Mouse (Mus musculus) liver, adult 2 months (tissue): ENCODE measurements around the gene Lep. TPM values are rescaled to one million over a fixed set of nuclear protein-coding genes. Genes with fewer than 3 reads are reported as not detected.

Experiments
- DNase-seq: peaks from one replicate; pipeline ENCODE4 v3.0.0-alpha.2; 2011; ENCODE audit warnings: low read depth, low spot score; ENCODE audit errors: extremely low read depth
- H3K27ac ChIP-seq: fragments of 200-500 bp; replicated peaks from 2 replicates; pipeline ENCODE4 v1.5.1; 2012; ENCODE audit warnings: low read depth, mild to moderate bottlenecking, control low read depth, inconsistent platforms, low read length; ENCODE audit not compliant: insufficient read depth
- H3K27me3 ChIP-seq: fragments of 200-500 bp; 2 replicates; pipeline ENCODE4 v1.6.1; 2012; ENCODE audit warnings: mild to moderate bottlenecking, moderate library complexity, low read length, inconsistent platforms; ENCODE audit not compliant: control insufficient read depth, insufficient read depth
- H3K36me3 ChIP-seq: fragments of 200-500 bp; 2 replicates; pipeline ENCODE4 v1.6.1; 2012; ENCODE audit warnings: low read length, inconsistent platforms; ENCODE audit not compliant: control insufficient read depth, insufficient read depth
- H3K4me1 ChIP-seq: fragments of 200-500 bp; 2 replicates; pipeline ENCODE4 v1.6.1; 2011; ENCODE audit warnings: low read length; ENCODE audit not compliant: control insufficient read depth, insufficient read depth
- H3K4me3 ChIP-seq: fragments of 200-500 bp; 2 replicates; pipeline ENCODE4 v1.5.1; 2011; ENCODE audit warnings: low read depth, mild to moderate bottlenecking, control low read depth, low read length, moderate library complexity; ENCODE audit not compliant: insufficient read depth
- H3K79me2 ChIP-seq: fragments of 200-500 bp; 2 replicates; pipeline ENCODE4 v1.6.1; 2012; ENCODE audit warnings: inconsistent platforms, mild to moderate bottlenecking, low read length, moderate library complexity; ENCODE audit not compliant: control insufficient read depth, insufficient read depth
- H3K9ac ChIP-seq: fragments of 200-500 bp; 2 replicates; pipeline ENCODE4 v1.6.1; 2012; ENCODE audit warnings: low read depth, mild to moderate bottlenecking, control low read depth, inconsistent platforms, low read length
- CTCF ChIP-seq: fragments of 200-500 bp; IDR thresholded peaks from 2 replicates; pipeline ENCODE4 v1.5.1; 2011; ENCODE audit warnings: low read depth, low read length, control low read depth
- POLR2A ChIP-seq: fragments of 200-500 bp; IDR thresholded peaks from 2 replicates; pipeline ENCODE4 v1.6.1; 2011; ENCODE audit warnings: low read length, control low read depth; ENCODE audit not compliant: insufficient read depth; ENCODE audit errors: extremely low read depth
- WGBS: fragments of 180-500 bp; shearing (Covaris S2); methylation state at CpG from one replicate; pipeline ENCODE4 v1.1.7; 2018; 5-methylcytosine and 5-hydroxymethylcytosine counted together
- polyA plus RNA-seq: library from polyadenylated mRNA; depleted of rRNA; stranded (reverse); fragments of >200 nt; gene quantifications from 2 replicates; pipeline ENCODE4 v1.2.3, GENCODE M21; 2012
- total RNA-seq: library from RNA; depleted of rRNA; stranded (reverse); fragments of >200 nt; gene quantifications from 2 replicates; pipeline ENCODE4 v1.2.3, GENCODE M21; 2014

Lep gene
- total and polyA plus RNA-seq, 2 experiments, result under 0.01 TPM; not detected in 1

DNA sequence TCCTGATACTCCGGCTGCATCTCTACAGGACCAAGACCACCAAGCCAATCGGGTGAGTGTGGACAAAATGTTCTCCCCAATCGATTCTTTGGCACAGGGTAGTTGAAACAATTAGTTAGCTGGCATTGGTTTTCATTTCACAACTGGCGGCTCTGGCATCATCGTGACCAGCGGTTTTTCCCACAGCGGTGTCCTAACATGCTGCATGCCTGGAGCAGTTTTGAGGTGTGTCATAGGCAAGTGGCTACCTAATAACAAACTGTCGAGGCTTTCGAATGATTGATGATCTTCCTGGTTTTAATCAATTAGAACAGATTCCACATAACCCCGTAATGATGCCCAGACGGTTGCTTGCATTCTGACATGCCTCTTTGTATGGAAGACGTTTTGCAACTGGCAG lies 27.6 kb upstream of the Lep start:
- no peaks in the 10 kb centered on the region for H3K79me2 ChIP-seq
- H3K9ac ChIP-seq, result no peak overlapping the region
- no peak for DNase-seq
- H3K4me3 ChIP-seq, result no peak overlapping the region
- WGBS, result 90% methylated on average over 12 of the region's 12 CpGs
- H3K36me3 ChIP-seq, result no peaks in the 10 kb centered on the region
- H3K4me1 ChIP-seq, result no peaks in the 10 kb centered on the region
- TF ChIP-seq POLR2A, result no peak
- no peak for TF ChIP-seq CTCF
- H3K27me3 ChIP-seq, result peaks cover 2% of the 10 kb centered on the region; the same call in 1 of the 2 replicates
- H3K27ac ChIP-seq, result no peak overlapping the region

DNA sequence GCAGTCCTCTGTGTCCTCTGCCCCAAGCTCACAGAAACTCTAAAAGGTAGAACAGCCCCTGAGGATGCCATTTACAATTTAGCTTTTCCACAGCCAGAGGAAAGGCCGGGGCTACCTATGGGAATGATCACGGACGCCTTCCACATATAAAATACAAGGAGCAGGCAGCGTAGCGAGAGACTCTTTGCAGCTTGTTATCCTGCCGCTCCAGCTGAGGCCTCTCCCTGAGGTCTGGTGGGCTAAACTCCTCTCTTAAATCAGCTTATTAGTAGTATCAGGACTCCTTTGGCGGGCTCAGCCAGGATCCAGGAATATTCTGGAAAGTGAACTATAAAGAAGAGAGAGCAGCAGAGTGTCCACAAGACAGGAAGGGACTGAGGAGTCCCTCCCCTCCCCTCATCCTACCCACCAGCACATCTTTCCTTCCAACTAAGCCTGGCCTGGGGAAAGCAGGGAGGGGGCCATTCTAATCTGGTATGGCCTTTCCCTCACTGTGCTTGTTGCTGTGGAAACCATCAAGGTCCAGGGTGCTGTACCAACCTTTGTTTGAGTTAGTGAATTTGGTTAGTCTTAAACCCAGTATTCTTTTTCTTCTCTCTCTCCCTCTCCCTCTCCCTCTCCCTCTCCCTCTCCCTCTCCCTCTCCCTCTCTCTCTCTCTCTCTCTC lies 25.9 kb upstream of the Lep start:
- Histone ChIP-seq H3K79me2 (no peaks in the 10 kb centered on the region), H3K27me3 (no peaks in the 10 kb centered on the region), H3K4me1 (no peaks in the 10 kb centered on the region), H3K4me3 (no peak overlapping the region), H3K36me3 (no peaks in the 10 kb centered on the region), H3K27ac (no peak overlapping the region), H3K9ac (no peak overlapping the region)
- 90% methylated on average over 7 of the region's 7 CpGs for WGBS
- DNase-seq, result no peak
- TF ChIP-seq POLR2A, result no peak
- no peak for TF ChIP-seq CTCF

DNA sequence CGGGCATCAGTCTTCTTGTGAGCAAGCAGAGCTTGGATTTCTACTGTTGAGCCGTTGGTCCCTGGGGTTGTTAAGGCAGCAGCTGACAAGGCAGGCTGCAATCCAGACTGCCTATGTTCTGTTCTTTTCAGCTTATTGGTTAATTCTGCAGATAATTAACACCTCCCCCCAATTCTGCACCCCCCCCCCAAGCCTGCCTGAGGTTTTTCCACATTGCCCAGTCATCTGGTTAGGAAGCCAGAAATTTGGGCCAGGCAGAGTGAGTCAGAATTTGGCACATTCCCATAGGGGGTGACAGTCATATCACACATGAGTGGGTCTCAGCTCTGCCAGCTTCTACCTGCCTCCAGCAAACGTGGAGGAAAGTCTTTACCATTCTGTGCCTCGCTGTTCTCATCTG lies 23.3 kb upstream of the Lep start:
- Histone ChIP-seq H3K4me1 (no peaks in the 10 kb centered on the region), H3K27ac (no peak overlapping the region), H3K27me3 (no peaks in the 10 kb centered on the region), H3K4me3 (no peak overlapping the region), H3K36me3 (no peaks in the 10 kb centered on the region), H3K79me2 (no peaks in the 10 kb centered on the region), H3K9ac (no peak overlapping the region)
- TF ChIP-seq CTCF (no peak), POLR2A (no peak)
- DNase-seq, result no peak
- WGBS, result 51% methylated on average over 4 of the region's 4 CpGs

DNA sequence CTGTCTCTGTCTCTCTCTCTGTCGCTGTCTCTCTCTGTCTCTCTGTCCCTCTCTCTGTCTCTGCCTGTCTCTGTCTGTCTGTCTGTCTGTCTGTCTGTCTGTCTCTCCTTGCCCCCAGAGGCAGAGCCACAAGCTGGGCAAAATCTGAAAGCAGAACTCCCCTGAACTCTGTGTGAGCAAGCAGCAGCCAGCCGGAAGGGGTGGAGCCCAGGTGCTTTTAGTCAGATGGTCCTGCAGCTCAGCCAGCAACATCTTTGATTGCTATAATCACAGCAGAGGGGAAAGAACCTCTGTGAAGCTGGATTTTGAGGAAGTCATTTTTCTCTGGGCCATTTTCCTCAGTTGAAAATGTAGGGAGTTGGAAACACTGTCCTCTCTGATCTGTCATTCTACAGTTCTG lies 19.8 kb upstream of the Lep start:
- H3K4me3 ChIP-seq, result no peak overlapping the region
- H3K36me3 ChIP-seq, result no peaks in the 10 kb centered on the region
- no peaks in the 10 kb centered on the region for H3K4me1 ChIP-seq
- H3K27me3 ChIP-seq, result no peaks in the 10 kb centered on the region
- H3K27ac ChIP-seq, result no peak overlapping the region
- TF ChIP-seq CTCF (no peak), POLR2A (no peak)
- H3K79me2 ChIP-seq, result no peaks in the 10 kb centered on the region
- H3K9ac ChIP-seq, result no peak overlapping the region
- no peak for DNase-seq
- 81% methylated on average over 2 of the region's 2 CpGs for WGBS

DNA sequence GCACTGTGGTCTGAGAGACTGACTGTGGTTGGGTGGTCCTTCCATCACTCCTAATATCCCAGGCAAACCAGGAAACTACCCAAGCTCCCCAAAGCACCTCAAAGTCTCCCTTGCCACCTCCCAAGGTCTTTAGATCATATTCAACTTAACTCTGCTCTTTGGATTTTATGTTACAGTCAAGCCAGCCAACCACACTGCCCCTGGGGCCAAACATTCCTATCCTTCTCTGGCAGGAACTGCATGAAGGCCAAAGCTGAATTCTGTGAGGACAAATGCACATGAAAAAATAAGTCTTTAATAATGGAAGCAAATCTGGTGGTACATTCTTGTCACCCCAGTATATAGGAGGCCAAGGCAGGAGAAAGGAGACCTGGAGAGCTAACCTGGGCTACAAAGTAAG lies 16.0 kb upstream of the Lep start:
- Histone ChIP-seq H3K4me1 (no peaks in the 10 kb centered on the region), H3K36me3 (no peaks in the 10 kb centered on the region), H3K9ac (no peak overlapping the region), H3K27me3 (no peaks in the 10 kb centered on the region), H3K4me3 (no peak overlapping the region), H3K27ac (no peak overlapping the region), H3K79me2 (no peaks in the 10 kb centered on the region)
- no peak for DNase-seq
- no peak for TF ChIP-seq CTCF
- no peak for TF ChIP-seq POLR2A

DNA sequence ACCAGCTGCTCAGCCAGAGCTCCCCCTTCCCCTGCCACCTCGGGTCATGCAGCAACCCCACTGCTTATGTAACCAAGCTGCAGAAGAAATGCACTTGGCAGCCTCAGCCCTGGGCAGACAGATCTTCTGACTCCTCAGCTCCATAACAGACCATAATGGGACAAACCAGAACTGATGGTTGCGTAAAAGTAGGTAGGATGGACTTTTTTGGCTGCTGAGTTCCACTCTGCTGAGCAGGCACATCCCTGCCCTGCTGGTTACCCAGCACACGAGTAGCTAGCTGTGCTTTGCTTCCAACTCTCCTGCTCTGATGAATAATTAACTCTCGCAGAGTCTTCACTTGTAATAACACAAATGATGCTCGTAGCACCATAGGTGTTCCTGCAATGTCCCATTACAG lies 10.1 kb upstream of the Lep start:
- Histone ChIP-seq H3K4me1 (no peaks in the 10 kb centered on the region), H3K36me3 (no peaks in the 10 kb centered on the region), H3K9ac (no peak overlapping the region), H3K79me2 (no peaks in the 10 kb centered on the region), H3K27ac (no peak overlapping the region), H3K27me3 (no peaks in the 10 kb centered on the region), H3K4me3 (no peak overlapping the region)
- DNase-seq, result no peak
- WGBS, result 52% methylated on average over 5 of the region's 5 CpGs
- TF ChIP-seq POLR2A, result no peak
- no peak for TF ChIP-seq CTCF
